Mouse (Mus musculus): Measurements from ENCODE around the gene Cnga2. TPM values are rescaled to one million over a fixed set of nuclear protein-coding genes. Genes with fewer than 3 reads are reported as not detected.
A peak's percentile ranks its signal among the peaks of the same experiment; 100 is the strongest.
"Not testable (repeated sequence)": the region's sequence is repeated elsewhere in the genome, so short reads cannot be mapped to it uniquely, and the experiment has no call there.

Gene Cnga2
- under 1 TPM; 0.32 to 0.44 TPM for total RNA-seq (2021)

DNA sequence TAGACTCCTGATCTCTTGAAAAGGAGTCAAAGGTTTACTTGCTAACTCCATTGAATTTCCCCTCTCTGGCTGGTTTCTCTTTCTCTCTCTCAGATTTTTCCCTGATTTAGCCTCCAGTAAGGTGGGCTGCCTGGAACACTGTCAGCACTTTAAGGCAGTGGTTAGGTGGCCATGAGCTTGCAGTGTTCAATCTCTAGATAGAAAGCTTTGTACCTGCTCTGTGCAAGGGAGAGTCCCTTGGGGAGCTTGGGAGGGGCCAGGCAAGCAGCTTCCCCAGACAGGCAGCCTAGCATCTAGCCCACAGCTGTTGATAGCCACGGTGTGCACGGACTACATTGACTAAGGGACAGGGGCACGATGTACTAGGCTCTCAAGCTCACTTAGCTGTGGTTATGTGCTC lies at the start of gene Cnga2:
Gene Cnga2 (plus strand): TSS at position 301 of the 400 bp plus-strand sequence.
- DNase-seq, result no peak
- intact Hi-C loops (cut with DNase I), result no loop called here

DNA sequence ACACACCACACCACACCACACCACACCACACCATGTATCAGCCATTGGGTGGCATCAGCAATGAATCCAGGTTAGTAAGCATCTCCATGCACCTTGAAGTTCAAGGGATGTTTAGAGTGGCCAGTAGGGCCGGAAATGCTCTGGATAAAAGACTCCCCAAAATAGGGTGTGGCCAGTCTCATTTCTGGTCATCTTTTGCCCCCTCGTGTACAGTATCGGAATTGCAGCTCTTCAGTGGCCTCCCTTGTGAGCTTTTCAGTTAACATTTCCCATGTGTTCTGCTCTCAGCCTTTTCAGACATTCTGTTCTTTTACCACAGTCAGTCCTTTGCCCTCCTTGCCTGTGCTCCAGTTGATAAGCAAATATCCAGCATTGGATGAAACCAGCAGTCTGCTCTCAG lies 45.0 kb upstream of the Cnga2 start:
- peak; percentile 35 for DNase-seq
- intact Hi-C loops (cut with DNase I), result no loop called here

DNA sequence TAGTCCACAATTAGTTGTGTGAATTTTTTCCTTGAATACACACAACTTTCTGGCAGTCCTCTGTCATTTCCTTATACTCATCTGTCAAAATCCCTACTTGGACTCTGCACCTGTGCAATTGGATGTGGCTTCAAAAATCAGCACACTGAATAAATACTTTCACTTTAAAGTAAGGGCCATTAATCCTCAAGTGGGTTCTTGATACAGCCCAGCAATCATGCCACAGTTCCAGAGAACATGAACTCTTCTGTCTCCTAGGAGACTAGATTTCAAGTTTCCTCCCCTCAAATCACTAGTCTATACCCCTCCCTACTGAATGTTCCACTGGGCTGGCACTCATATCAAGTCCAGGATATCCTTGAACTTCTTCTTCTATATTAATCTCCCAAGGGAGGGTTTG lies 33.3 kb upstream of the Cnga2 start:
- no peak for DNase-seq
- intact Hi-C loops (cut with DNase I), result no loop called here

DNA sequence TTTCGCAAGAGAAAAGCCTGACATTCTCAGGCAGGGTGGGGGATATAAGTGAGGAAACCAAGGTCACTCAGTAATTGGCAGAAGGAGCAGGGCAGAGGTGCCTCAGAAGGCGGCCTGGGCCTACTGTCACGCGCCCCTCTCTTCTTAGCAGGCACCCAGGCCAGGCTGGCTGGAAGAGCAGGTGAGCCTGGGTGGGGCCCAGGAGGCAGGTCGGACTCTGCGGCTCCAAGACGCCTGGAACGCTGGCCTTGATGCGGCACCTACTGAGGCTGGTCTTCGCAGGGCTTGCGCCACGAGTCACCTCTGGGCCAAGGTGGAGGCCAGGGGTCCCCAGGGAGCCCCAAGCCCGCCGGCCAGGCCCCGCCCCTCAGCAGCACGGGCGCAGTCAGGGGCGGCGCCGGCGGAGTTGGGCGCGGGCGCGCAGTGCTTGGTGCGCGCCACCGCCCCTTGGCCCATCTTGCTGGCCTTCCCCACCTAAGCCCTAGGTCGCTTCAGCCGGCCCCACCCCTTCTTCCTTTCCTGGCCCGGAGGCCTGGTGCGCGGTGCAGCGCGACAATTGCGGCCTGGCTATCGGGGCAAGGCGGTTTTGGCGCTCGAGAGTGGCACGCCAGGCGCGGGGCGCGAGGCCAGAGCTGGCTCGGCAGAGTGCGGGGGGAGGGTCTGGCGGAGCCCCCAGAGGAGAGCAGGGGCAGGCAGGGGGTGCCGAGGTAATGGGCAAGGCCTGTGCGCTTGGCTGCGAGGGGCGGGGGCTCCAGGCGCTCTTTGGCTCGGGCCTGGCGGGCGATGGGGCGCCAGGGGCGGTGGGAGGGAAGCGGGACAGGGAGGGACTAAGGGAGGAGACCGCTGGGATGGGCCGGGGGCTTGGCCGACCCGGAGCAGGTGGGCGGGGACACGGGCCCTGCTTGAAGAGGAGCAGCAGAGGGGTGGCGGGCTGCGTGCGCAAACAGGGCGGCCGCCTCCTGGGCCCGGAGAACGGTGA lies 29.3 kb upstream of the Cnga2 start, which contains the start of gene Prrg3:
Gene Prrg3 (plus strand): TSS at position 552 of the 979 bp plus-strand sequence.
- DNase-seq, result peak; percentile 77
- intact Hi-C loops (cut with DNase I), result no loop called here

- intact Hi-C loops (cut with DNase I), result no loop called here
- no peak for DNase-seq
These were observed 28.3 kb upstream of the Cnga2 start for GRCm38 (mm10) chrX:71963275-71963912.

DNA sequence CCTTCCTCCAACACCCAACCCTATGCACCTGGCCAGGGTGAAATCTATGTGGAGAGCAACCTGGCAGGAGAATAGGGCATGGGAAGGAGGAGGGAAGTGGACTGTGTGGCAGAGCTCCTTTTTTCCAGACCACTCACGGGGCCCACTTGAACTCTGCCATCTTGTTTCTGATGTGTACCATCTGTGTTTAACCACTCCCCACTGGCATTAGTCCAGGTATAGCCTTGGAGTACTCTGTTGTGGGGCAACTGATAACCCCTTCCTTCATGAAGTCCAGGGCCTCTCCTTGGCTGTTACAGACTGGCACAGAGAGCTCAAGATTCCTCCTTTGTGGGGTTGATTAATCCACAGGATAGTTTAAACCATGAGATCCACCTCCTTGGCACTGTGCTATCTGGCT lies 23.4 kb upstream of the Cnga2 start:
- intact Hi-C loops (cut with DNase I), result no loop called here
- DNase-seq, result no peak

- intact Hi-C loops (cut with DNase I), result no loop called here
- DNase-seq, result no peak
These were observed 22.8 kb upstream of the Cnga2 start for GRCm38 (mm10) chrX:71968816-71969215.

DNA sequence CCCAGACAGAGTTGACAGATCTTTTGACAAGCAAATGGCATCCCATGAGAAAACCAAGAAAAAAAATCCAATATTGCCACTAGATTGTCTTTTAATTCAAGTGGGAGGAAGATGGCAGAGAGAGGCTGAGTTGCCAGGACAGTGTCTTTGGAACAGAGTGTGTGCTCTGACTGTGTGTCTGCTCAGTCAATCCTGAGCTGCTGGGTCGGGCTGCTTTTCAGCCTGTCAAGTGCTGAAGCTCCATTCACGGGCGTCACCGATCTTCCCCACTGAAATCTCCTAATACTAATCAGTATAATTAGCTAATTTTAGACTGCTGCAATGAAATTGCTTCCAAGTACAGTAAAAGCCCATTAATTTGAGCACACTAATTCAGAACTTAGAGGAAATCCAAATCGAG lies 20.3 kb upstream of the Cnga2 start:
- intact Hi-C loops (cut with DNase I), result no loop called here
- DNase-seq, result no peak

DNA sequence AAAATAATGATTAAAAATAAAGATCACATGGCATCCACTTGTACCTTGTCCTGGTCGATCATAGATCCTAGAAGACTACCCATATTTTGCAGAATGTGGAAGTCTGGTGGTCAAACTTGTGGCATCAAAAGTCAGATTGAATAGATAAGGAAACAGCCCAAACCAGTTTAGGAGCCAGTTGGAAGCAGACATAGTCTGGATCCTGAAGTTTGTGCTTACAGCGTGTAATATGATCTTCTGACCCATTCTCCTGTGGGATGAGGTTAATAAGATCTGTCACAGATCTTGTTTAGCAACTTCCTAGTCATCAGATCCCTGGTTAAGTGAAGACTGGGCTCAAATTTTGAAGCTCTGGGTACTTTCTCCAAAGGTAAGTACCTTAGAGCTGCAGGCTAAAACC lies 19.0 kb upstream of the Cnga2 start, which contains the start of gene Fate1:
Gene Fate1 (plus strand): TSS at position 301 of the 400 bp plus-strand sequence.
- no peak for DNase-seq
- intact Hi-C loops (cut with DNase I), result no loop called here

GRCm38 (mm10) chrX:71977681-71978080 lies 14.0 kb upstream of the Cnga2 start:
- DNase-seq; intact Hi-C loops (cut with DNase I): not testable (repeated sequence)

DNA sequence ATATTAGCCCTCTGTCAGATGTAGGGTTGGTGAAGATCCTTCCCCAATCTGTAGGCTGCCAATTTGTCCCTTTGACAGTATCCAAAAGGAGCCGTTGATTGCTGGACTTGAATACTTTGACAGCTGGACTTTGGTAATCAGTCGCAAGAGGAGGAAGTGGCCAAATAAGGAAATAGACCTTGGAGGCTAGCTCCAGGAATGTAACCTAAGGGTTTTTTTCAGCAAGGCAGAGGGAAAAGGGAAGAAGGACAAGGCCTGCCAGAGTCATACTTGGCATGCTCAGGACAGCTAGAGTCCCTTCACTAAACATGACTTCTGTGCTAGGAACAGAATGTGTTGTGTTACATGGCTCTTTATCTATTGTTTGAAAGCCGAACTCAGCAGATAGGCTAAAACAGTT lies 11.2 kb upstream of the Cnga2 start:
- DNase-seq, result no peak
- intact Hi-C loops (cut with DNase I), result no loop called here

- DNase-seq, result no peak
- intact Hi-C loops (cut with DNase I), result no loop called here
These were observed 10.3 kb upstream of the Cnga2 start for GRCm38 (mm10) chrX:71981322-71981721.

- intact Hi-C loops (cut with DNase I), result no loop called here
- no peak for DNase-seq
These were observed 8.4 kb upstream of the Cnga2 start for GRCm38 (mm10) chrX:71983205-71983604.

DNA sequence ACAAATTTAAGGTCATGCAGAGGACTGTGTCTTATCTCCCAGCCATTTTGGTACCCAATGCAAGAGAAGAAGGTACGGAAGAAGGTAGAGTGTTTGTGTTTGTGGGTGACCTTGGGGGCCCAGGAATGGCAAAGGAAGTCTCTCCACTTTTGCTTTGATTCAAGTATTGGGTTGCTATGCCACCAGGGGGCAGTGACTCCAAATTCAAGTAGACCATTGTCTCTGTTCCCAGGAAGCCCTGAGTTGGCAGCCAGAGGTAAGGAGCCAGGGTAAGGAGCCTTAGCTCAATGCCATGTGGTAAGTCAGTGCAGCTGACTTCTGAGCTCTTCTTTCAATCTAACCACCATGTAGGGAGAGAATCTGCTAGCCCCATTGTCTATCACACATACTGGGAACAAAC lies 7.9 kb upstream of the Cnga2 start:
- DNase-seq, result peak; percentile 8
- intact Hi-C loops (cut with DNase I), result no loop called here

DNA sequence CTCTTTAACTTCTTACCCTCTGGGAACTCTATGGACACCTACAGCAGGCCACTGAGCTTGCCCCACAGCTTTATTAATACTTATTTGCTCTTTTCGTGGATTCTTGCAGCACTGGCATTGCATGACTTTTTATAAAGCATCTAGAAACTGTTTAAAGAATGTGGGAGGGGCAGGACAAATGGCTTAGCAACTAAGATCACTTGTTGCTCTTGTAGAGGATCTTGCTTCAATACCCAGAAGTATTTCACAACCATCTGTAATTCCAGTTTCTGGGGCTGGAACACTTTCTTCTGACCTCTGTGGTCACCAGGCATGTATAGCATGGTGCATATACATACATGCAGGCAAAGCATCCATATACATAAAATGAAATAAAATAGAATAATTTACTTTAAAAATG lies 4.3 kb downstream of the Cnga2 start:
- no peak for DNase-seq
- intact Hi-C loops (cut with DNase I), result no loop called here

DNA sequence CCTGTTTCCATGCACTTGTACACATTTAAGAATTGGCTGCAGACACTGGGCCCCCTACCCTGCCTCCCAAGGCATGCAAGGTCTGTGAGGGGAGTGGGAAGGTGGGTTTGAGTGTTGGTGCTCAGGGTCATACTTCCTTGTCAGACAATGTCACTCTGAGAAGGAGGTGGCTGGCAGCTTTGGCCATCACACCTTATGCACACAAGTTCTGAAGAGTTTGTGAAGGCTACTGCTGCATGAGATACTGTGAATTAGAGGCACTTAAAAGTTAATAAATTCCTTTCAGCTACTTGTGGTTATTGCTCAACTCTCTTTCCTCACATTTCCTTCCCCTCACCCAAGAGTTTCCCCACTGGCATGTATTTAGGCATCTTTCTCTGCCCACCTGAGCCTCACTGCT lies 18.3 kb downstream of the Cnga2 start:
- intact Hi-C loops (cut with DNase I), result no loop called here
- DNase-seq, result no peak

- intact Hi-C loops (cut with DNase I), result no loop called here
- DNase-seq, result peak; percentile 4
These were observed 20.6 kb downstream of the Cnga2 start for GRCm38 (mm10) chrX:72012236-72012635.

GRCm38 (mm10) chrX:72012804-72013203 lies 21.2 kb downstream of the Cnga2 start:
- intact Hi-C loops (cut with DNase I), result no loop called here
- DNase-seq, result peak; percentile 35

DNA sequence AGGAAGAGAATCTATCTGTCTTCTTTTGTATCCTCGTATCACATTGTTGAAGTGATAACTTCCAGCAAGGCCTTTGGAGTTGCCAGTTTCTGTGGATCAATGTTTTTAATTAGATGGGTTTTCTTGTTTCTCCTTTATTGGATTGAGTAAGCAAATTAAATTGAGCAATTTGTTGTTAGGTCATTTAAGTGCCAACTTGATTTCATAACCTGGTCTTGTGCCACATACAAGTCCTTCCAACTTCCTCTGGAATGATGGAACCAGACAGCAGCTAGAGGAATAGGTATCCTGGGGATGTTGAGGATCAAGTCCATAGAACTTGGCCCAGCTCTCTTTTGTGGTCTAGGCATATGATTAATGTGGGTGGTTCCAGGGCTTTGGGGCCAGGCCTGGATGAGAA lies 30.6 kb downstream of the Cnga2 start:
- DNase-seq, result no peak
- intact Hi-C loops (cut with DNase I), result no loop called here

GRCm38 (mm10) chrX:72022750-72023398 lies 31.2 kb downstream of the Cnga2 start:
- intact Hi-C loops (cut with DNase I), result no loop called here
- peak; percentile 33 for DNase-seq

DNA sequence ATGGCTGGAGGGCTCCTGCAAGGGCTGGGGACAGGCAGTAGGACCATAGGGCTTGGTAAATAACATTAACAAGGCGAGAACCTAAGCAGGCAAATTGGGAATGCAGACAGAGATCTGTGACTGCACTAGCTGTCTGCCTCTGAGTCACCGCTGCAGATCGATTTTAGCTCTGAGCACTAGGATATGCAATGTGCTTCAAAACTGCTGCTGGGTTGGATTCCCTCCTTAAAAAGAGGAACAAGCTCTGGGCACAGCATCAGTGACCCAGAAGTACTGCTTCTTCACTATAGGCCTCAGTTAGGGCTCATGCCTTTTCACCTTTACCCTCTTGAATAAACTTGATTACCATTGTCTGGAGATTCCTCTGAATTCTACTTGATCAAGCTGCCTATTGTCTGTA lies 31.9 kb downstream of the Cnga2 start:
- no peak for DNase-seq

More for the DNA sequence above, 31.9 kb downstream of the Cnga2 start:
- intact Hi-C loops (cut with DNase I), result no loop called here
